In genomic region chr5:53380203-53380602, GRCm38 (mm10) we compare ENCODE assay signal across 25 mouse cellular contexts.
DNase-seq lines count a peak whose midpoint lies in the region; ATAC-seq lines count a peak whose summit lies in the region.
"Had no signal": no experiment of that assay in that cellular context is flagged by ENCODE, and none has a peak within 500 bp of the region (broad histone marks: within the 10 kb centered on the region; RNA-seq: fewer than 3 reads in every experiment).

No protein-coding gene starts in this region.

- H3K4me1 ChIP-seq in forebrain, embryonic 16.5 days (replicated peaks; ENCODE audit: control insufficient read depth, insufficient read depth, low read length), result peaks cover 4% of the 10 kb centered on the region; the same call in 1 of the 2 replicates
- H3K4me1 ChIP-seq in forebrain, embryonic 13.5 days, result no peaks in the 10 kb centered on the region
- H3K4me1 ChIP-seq in intestine, embryonic 15.5 days (replicated peaks), result peaks cover 17% of the 10 kb centered on the region
- H3K4me1 ChIP-seq in intestine, embryonic 16.5 days (ENCODE audit: control insufficient read depth, insufficient read depth, low read length), result peaks cover 27% of the 10 kb centered on the region
- H3K4me1 ChIP-seq in limb, embryonic 10.5 days, result peaks cover 50% of the 10 kb centered on the region
- H3K4me1 ChIP-seq in stomach, embryonic 15.5 days, result peaks cover 14% of the 10 kb centered on the region
- H3K4me1 ChIP-seq: hindbrain, embryonic 12.5 days had no signal

- H3K27ac ChIP-seq in forebrain, embryonic 16.5 days (ENCODE audit: low read length), result no peak overlapping the region
- no peak overlapping the region for H3K27ac ChIP-seq in forebrain, embryonic 13.5 days
- H3K27ac ChIP-seq in intestine, embryonic 15.5 days, result 0 out of 2 replicates have a peak overlapping the region, but pooled peaks have one; percentile 69
- no peak overlapping the region for H3K27ac ChIP-seq in intestine, embryonic 16.5 days (ENCODE audit: low read length)
- H3K27ac ChIP-seq in limb, embryonic 10.5 days, result peak overlapping the region; percentile 71; the same call in 1 of the 2 replicates
- H3K27ac ChIP-seq in stomach, embryonic 15.5 days, result peak overlapping the region; percentile 78; the same call in 1 of the 2 replicates
- H3K27ac ChIP-seq: hindbrain, embryonic 12.5 days had no signal

- no peak overlapping the region for H3K9ac ChIP-seq in forebrain, embryonic 16.5 days (replicated peaks; ENCODE audit: low read depth, low read length)
- H3K9ac ChIP-seq in forebrain, embryonic 13.5 days, result no peak overlapping the region
- H3K9ac ChIP-seq in intestine, embryonic 15.5 days, result no peak overlapping the region
- no peak overlapping the region for H3K9ac ChIP-seq in intestine, embryonic 16.5 days (ENCODE audit: low read depth, low read length)
- H3K9ac ChIP-seq in stomach, embryonic 15.5 days, result no peak overlapping the region
- H3K9ac ChIP-seq: hindbrain, embryonic 12.5 days; kidney, embryonic 15.5 days had no signal

- H3K4me2 ChIP-seq in forebrain, embryonic 16.5 days (ENCODE audit: low read length), result no peak overlapping the region
- no peak overlapping the region for H3K4me2 ChIP-seq in forebrain, embryonic 13.5 days
- H3K4me2 ChIP-seq in intestine, embryonic 15.5 days (replicated peaks), result no peak overlapping the region
- no peak overlapping the region for H3K4me2 ChIP-seq in intestine, embryonic 16.5 days (ENCODE audit: low read depth, low read length)
- H3K4me2 ChIP-seq in stomach, embryonic 15.5 days, result no peak overlapping the region
- H3K4me2 ChIP-seq: hindbrain, embryonic 12.5 days; kidney, embryonic 15.5 days; liver, embryonic 11.5 days; midbrain, embryonic 11.5 days had no signal

- ATAC-seq in forebrain, embryonic 16.5 days, result 0 out of 2 replicates have a peak, but pooled peaks have one; percentile 28
- ATAC-seq in forebrain, embryonic 13.5 days, result no peak
- 0 out of 2 replicates have a peak, but pooled peaks have one; percentile 15 for ATAC-seq in intestine, embryonic 15.5 days
- ATAC-seq in intestine, embryonic 16.5 days, result no peak
- no peak for ATAC-seq in stomach, embryonic 15.5 days (ENCODE audit: insufficient read depth, low FRiP score, low read depth)
- ATAC-seq in inflammation-experienced regulatory T-cells, adult 6 months, result no peak
- ATAC-seq: CD4-positive, CD25-positive, alpha-beta regulatory T cell, adult 4 months; forebrain, postnatal 0 days had no signal

- no peaks in the 10 kb centered on the region for H3K36me3 ChIP-seq in forebrain, embryonic 16.5 days (ENCODE audit: control insufficient read depth, insufficient read depth)
- no peaks in the 10 kb centered on the region for H3K36me3 ChIP-seq in forebrain, embryonic 13.5 days (ENCODE audit: poor library complexity, severe bottlenecking)
- H3K36me3 ChIP-seq in intestine, embryonic 15.5 days, result no peaks in the 10 kb centered on the region
- H3K36me3 ChIP-seq in intestine, embryonic 16.5 days (ENCODE audit: control insufficient read depth, insufficient read depth, low read length), result no peaks in the 10 kb centered on the region
- no peaks in the 10 kb centered on the region for H3K36me3 ChIP-seq in limb, embryonic 10.5 days
- H3K36me3 ChIP-seq in stomach, embryonic 15.5 days, result no peaks in the 10 kb centered on the region
- H3K36me3 ChIP-seq: G1E; hindbrain, embryonic 12.5 days; kidney, embryonic 15.5 days; neural tube, embryonic 13.5 days had no signal

- no peaks in the 10 kb centered on the region for H3K9me3 ChIP-seq in forebrain, embryonic 16.5 days (ENCODE audit: control insufficient read depth, low read length)
- no peaks in the 10 kb centered on the region for H3K9me3 ChIP-seq in forebrain, embryonic 13.5 days (replicated peaks)
- H3K9me3 ChIP-seq in intestine, embryonic 15.5 days, result no peaks in the 10 kb centered on the region
- no peaks in the 10 kb centered on the region for H3K9me3 ChIP-seq in intestine, embryonic 16.5 days (ENCODE audit: control insufficient read depth, low read length)
- H3K9me3 ChIP-seq in limb, embryonic 10.5 days (replicated peaks), result no peaks in the 10 kb centered on the region
- H3K9me3 ChIP-seq in stomach, embryonic 15.5 days, result no peaks in the 10 kb centered on the region
- H3K9me3 ChIP-seq: G1E; hindbrain, embryonic 12.5 days; kidney, embryonic 15.5 days; neural tube, embryonic 13.5 days had no signal

- DNase-seq in limb, embryonic 10.5 days (ENCODE audit: low spot score), result no peak
- DNase-seq in spleen, postnatal 4 days (ENCODE audit: low spot score in 2 of 2), result no peak
- DNase-seq: adrenal gland, postnatal 25 days; cerebellum, adult 11-12 months; cerebellum, postnatal 25 days; forebrain, postnatal 0 days; gastrocnemius, postnatal 10 days; heart, adult 18-20 months; heart, postnatal 14 days; lung, adult 18-20 months; right cerebral cortex, postnatal 14 days; spleen, adult 18-20 months had no signal

- no peak overlapping the region for H3K4me3 ChIP-seq in forebrain, embryonic 16.5 days (replicated peaks; ENCODE audit: low read length)
- H3K4me3 ChIP-seq in forebrain, embryonic 13.5 days, result no peak overlapping the region
- no peak overlapping the region for H3K4me3 ChIP-seq in intestine, embryonic 15.5 days (replicated peaks)
- H3K4me3 ChIP-seq in intestine, embryonic 16.5 days (ENCODE audit: low read length), result no peak overlapping the region
- no peak overlapping the region for H3K4me3 ChIP-seq in limb, embryonic 10.5 days
- H3K4me3 ChIP-seq in stomach, embryonic 15.5 days (replicated peaks), result no peak overlapping the region
- H3K4me3 ChIP-seq: hindbrain, embryonic 12.5 days; kidney, embryonic 15.5 days; neural tube, embryonic 13.5 days had no signal

- 34% methylated on average over 3 of the region's 3 CpGs for WGBS in forebrain, embryonic 16.5 days
- WGBS in forebrain, embryonic 13.5 days, result 52% methylated on average over 3 of the region's 3 CpGs
- 46% methylated on average over 3 of the region's 3 CpGs for WGBS in intestine, embryonic 15.5 days
- 48% methylated on average over 3 of the region's 3 CpGs for WGBS in intestine, embryonic 16.5 days
- 57% methylated on average over 3 of the region's 3 CpGs for WGBS in limb, embryonic 10.5 days
- WGBS in stomach, embryonic 15.5 days, result 47% methylated on average over 3 of the region's 3 CpGs

- no peaks in the 10 kb centered on the region for H3K27me3 ChIP-seq in forebrain, embryonic 16.5 days (replicated peaks; ENCODE audit: control insufficient read depth, insufficient read depth, low read length)
- no peaks in the 10 kb centered on the region for H3K27me3 ChIP-seq in forebrain, embryonic 13.5 days
- H3K27me3 ChIP-seq in intestine, embryonic 15.5 days (replicated peaks), result no peaks in the 10 kb centered on the region
- no peaks in the 10 kb centered on the region for H3K27me3 ChIP-seq in intestine, embryonic 16.5 days (replicated peaks; ENCODE audit: control insufficient read depth, insufficient read depth, low read length)
- peaks cover 28% of the 10 kb centered on the region; the same call in 1 of the 2 replicates for H3K27me3 ChIP-seq in limb, embryonic 10.5 days (ENCODE audit: low read depth, poor library complexity, severe bottlenecking)
- no peaks in the 10 kb centered on the region for H3K27me3 ChIP-seq in stomach, embryonic 15.5 days (replicated peaks)
- H3K27me3 ChIP-seq: hindbrain, embryonic 12.5 days had no signal

Comparison
In these comparisons a context has a peak if more than half of its experiments do, and no peak if none do; other contexts are left out.
1. ATAC-seq: peak in forebrain, embryonic 16.5 days (single experiment) and intestine, embryonic 15.5 days (single experiment); none in forebrain, embryonic 13.5 days (single experiment), intestine, embryonic 16.5 days (single experiment), stomach, embryonic 15.5 days (single experiment) and inflammation-experienced regulatory T-cells, adult 6 months (single experiment).
2. H3K27ac ChIP-seq: peak in intestine, embryonic 15.5 days (single experiment), limb, embryonic 10.5 days (single experiment) and stomach, embryonic 15.5 days (single experiment); none in forebrain, embryonic 16.5 days (single experiment), forebrain, embryonic 13.5 days (single experiment) and intestine, embryonic 16.5 days (single experiment).